Mouse (Mus musculus): ENCODE measurements at regions not wholly inside any gene's neighbourhood (a gene's known extent, or its start where the extent isn't known, plus 50 kb on each side); places are given as distances from the start of the nearest gene placed in this dataset.

DNA sequence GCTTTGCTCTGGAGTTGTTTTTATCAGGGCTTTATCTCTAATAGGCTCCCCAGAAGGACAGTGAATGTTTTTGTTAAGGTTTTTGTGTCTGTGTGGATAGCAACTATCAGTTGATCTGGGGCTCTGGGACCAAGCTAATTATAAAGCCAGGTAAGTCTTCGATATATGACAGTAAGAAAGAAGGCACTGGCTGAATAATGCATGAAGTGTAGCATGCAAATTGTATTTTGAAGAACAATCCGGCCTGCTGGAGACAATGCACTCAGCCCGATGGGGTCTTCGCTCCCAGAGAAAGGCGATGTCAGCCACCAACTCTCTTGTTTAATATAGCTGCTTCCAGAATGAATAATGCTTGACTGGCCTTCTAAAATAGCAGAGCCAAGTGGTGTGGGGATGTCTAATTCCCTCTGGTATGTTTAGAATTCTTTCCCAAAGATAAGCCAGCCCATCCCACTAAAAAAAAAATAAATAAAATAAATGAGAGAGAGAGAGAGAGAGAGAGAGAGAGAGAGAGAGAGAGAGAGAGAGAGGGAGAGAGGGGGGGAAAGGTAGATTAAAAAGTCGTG, 68.6 kb downstream of the Dad1 start:
- in situ Hi-C loops (cut with MboI, MseI): loop anchor here in 1 of 2 experiments (25.0 kb wide), 1 partner anchor 648 kb away; no protein-coding TSS in a partner anchor

DNA sequence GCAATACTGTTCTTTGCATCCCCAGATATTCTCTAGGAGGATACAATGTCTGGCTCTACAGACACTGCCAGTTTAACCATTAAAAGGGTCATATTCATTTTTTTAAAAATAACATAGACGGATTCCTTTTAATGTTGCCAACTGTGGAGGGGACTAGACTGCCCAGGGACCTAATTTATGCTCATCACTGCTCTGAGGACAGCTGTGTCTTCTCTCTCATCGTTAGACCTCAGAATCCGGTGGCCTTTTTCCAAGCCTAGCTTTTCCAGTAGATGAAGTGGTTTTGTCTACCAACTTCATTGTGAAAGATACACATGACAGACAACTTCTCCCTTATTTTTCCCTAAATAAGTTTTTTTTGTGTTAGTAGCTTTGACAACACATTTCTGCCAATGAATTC, 70.0 kb downstream of the Dad1 start:
- in situ Hi-C loops (cut with MboI, MseI): loop anchor here in 1 of 2 experiments (25.0 kb wide), 1 partner anchor 647 kb away; no protein-coding TSS in a partner anchor

- in situ Hi-C loops (cut with MboI, MseI): loop anchor here in 1 of 2 experiments (25.0 kb wide), 1 partner anchor 646 kb away; no protein-coding TSS in a partner anchor
Observed at GRCm38 (mm10) chr14:54182838-54183237, 71.1 kb downstream of the Dad1 start.

DNA sequence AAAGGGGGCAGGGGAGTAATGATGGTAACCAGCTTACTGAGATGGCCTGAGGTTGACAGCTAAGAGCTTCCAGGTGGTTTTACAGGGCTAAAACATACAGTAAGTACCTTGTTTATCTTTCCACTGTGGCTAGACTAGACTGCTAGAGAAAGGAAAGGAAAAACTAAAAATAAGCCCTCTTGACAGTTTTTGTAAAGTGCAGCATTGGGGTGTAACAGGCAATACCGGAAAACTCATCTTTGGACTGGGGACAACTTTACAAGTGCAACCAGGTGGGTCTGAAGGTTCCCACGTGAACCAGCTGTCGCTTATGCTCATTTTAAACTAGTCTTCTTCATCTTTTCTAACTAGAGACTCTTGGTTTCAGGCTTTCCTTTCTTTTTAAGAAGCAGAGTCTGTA, 72.6 kb downstream of the Dad1 start:
- in situ Hi-C loops (cut with MboI, MseI): loop anchor here in 1 of 2 experiments (25.0 kb wide), 1 partner anchor 644 kb away; no protein-coding TSS in a partner anchor

DNA sequence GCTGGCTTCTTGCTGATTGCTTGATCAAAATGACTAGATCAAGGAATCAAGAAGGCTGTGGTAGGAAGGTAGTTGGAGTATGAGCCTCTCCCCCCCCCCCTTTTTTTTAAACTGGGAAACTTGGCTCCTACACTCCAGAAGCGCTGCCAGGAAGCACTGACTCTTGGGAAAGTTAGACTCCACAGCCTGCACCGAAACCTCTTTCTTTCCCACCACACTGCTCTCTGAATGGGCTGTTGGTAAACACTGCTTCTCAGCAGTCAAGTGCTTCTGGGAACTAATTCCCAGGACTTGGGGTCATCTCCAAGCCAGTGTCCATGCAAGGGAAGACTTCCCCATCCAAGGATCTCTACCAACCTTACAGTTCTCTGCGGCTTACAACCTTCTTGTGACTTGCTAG, 73.2 kb downstream of the Dad1 start:
- in situ Hi-C loops (cut with MboI, MseI): loop anchor here in 1 of 2 experiments (25.0 kb wide), 1 partner anchor 643 kb away; no protein-coding TSS in a partner anchor

DNA sequence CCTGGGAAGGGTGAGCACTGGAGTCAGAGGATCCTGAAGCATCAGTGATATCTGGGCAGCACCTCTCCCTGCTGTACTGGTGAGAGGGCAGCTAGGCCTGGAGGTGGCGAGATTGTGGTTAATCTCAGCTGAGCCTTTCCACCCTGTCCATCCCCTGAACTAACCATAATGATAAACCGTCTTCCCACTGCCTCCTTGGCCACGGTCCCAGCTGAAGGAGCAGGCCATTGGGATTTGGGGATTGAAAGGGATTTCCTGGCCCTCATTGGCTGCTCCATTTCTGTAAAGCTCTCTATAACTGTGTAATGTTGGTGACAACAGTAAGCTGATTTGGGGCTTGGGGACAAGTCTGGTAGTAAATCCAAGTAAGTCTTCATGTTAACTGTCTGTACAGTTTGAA, 73.6 kb downstream of the Dad1 start:
- in situ Hi-C loops (cut with MboI, MseI): loop anchor here in 1 of 2 experiments (25.0 kb wide), 1 partner anchor 643 kb away; no protein-coding TSS in a partner anchor

- in situ Hi-C loops (cut with MboI, MseI): loop anchor here in 1 of 2 experiments (10.0 to 25.0 kb wide), 2 partner anchors 564 to 642 kb away; no protein-coding TSS in a partner anchor
Observed at GRCm38 (mm10) chr14:54178856-54179255, 75.0 kb downstream of the Dad1 start.

DNA sequence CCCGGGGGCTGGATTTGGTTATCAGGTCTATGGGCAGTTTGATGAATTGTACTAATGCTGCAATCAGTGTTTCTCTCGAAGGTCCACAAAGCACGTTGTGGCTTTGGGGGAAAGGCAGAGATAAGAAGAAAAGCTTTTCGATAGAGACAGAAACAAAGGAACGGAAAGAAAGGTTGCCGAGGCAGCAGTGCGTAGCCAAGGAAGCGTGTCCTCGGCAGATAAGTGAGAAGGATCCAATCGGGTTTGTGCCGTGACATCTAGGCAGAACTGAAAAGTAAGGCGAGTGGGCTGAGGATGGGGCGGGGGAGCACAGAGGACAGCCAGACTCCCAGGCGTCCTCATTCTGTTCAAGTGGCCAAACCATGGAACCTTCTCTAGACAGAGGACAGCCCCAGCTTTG, 77.4 kb downstream of the Dad1 start:
- in situ Hi-C loops (cut with MboI, MseI): loop anchor here in 1 of 2 experiments (10.0 to 25.0 kb wide), 2 partner anchors 562 to 639 kb away; no protein-coding TSS in a partner anchor

GRCm38 (mm10) chr14:54175476-54175875, 78.4 kb downstream of the Dad1 start:
- in situ Hi-C loops (cut with MboI, MseI): loop anchor here in 1 of 2 experiments (10.0 to 25.0 kb wide), 2 partner anchors 561 to 638 kb away; no protein-coding TSS in a partner anchor

GRCm38 (mm10) chr14:54173316-54173715, 80.6 kb downstream of the Dad1 start:
- in situ Hi-C loops (cut with MboI, MseI): loop anchor here (10.0 to 25.0 kb wide), 5 partner anchors 211 to 559 kb away; no protein-coding TSS in a partner anchor

DNA sequence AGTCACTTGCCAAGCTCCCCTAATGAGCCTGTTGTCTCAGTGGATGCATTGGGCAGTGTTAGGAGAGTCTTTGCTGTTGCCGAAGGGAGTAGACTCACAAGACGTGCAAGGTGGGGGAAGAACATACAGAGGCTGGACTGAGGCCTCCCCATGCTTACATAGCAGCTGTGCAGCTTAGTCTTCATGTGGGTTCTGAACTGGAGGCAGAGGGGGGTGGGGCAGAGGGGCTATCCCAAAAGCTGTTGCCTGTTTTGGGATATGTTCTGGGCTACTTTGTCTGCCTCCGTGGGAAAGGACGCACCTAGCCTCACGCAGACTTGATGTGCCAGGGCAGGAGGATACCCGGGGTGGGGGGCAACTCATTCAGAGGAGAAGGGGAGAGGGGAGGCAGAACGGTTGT, 84.7 kb downstream of the Dad1 start:
- in situ Hi-C loops (cut with MboI, MseI): loop anchor here (10.0 to 25.0 kb wide), 5 partner anchors 207 to 457 kb away; no protein-coding TSS in a partner anchor

- in situ Hi-C loops (cut with MboI, MseI): loop anchor here (10.0 to 25.0 kb wide), 5 partner anchors 206 to 456 kb away; no protein-coding TSS in a partner anchor
Observed at GRCm38 (mm10) chr14:54168414-54168931, 85.4 kb downstream of the Dad1 start.

DNA sequence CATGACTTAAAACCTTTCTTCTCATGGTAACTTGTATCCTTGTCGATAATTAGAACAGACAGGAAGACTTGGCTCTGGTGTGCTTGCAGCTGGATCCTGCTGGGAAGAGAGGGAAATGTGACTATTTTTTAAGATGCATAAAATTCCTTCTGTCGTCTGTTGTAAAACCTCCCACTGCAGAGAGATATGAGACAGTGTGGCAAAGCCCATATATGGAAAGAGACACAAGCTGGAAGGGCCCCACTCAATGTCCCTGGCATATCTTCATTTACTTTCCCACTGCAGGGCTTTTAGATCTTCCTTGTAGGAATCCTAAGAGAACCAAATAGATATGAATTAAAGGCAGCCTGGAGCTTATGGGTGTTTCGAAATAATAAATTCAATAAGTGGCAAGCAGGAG, 87.8 kb downstream of the Dad1 start:
- in situ Hi-C loops (cut with MboI, MseI): loop anchor here (10.0 to 25.0 kb wide), 5 partner anchors 204 to 454 kb away; no protein-coding TSS in a partner anchor

- in situ Hi-C loops (cut with MboI, MseI): loop anchor here (10.0 to 25.0 kb wide), 5 partner anchors 203 to 453 kb away; no protein-coding TSS in a partner anchor
Observed at GRCm38 (mm10) chr14:54164874-54165273, 89.0 kb downstream of the Dad1 start.

GRCm38 (mm10) chr14:54161916-54162315, 92.0 kb downstream of the Dad1 start:
- in situ Hi-C loops (cut with MboI, MseI): loop anchor here (10.0 to 25.0 kb wide), 5 partner anchors 200 to 450 kb away; no protein-coding TSS in a partner anchor

- in situ Hi-C loops (cut with MboI, MseI): loop anchor here (10.0 to 25.0 kb wide), 5 partner anchors 199 to 449 kb away; no protein-coding TSS in a partner anchor
Observed at GRCm38 (mm10) chr14:54161206-54161605, 92.7 kb downstream of the Dad1 start.

DNA sequence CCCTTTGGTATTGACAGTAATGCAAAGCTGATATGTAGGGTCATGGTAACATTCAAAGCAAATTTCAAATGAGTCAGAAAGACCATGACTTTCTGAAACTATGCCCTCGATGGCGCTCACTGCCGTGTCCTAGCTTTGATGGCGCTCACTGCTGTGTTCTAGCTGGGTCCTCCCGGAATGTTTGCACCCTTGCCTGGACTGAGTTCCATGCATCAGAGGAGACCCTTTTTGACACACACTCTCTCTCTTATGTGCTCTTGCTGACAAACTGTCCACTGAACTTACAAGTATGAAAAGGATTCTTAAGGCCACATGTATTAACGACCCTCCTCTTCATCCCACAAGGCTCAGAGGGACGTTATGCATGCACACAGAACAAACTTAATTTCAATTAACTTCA, 94.1 kb downstream of the Dad1 start:
- in situ Hi-C loops (cut with MboI, MseI): loop anchor here (5.0 to 25.0 kb wide), 7 partner anchors 103 to 448 kb away; no protein-coding TSS in a partner anchor

GRCm38 (mm10) chr14:54158214-54158965, 95.5 kb downstream of the Dad1 start:
- in situ Hi-C loops (cut with MboI, MseI): loop anchor here (5.0 to 25.0 kb wide), 6 partner anchors 101 to 446 kb away; no protein-coding TSS in a partner anchor

- in situ Hi-C loops (cut with MboI, MseI): loop anchor here (5.0 to 25.0 kb wide), 6 partner anchors 99 to 444 kb away; no protein-coding TSS in a partner anchor
Observed at GRCm38 (mm10) chr14:54156536-54156935, 97.4 kb downstream of the Dad1 start.

- in situ Hi-C loops (cut with MboI, MseI): loop anchor here (25.0 kb wide), 4 partner anchors 190 to 440 kb away; no protein-coding TSS in a partner anchor
Observed at GRCm38 (mm10) chr14:54152485-54153235, 101.2 kb downstream of the Dad1 start.
